ENCODE assay signal across 27 mouse cellular contexts in the genomic region with DNA sequence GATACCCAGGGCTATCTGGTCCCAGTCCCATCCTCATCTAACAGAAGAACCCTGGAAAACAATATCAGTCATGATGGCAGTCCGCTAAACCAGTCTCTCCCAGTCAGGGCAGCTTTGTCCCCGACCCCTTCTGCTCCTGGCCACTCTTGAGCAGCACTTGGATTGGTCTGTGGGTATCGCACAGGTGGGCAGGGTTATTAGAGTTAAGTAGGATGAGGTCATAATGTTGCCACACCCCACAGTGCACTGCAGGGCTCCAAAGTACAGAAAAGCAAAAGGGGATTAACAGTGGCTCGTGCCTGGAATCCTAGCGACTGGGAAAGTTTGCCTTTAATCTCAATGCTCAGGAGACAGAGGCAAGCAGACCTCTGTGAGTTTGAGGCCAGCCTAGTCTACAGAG. TPM values are rescaled to one million over a fixed set of nuclear protein-coding genes. Genes with fewer than 3 reads are reported as not detected.
DNase-seq lines count a peak whose midpoint lies in the region; ATAC-seq lines count a peak whose summit lies in the region.
"Had no signal": no experiment of that assay in that cellular context is flagged by ENCODE, and none has a peak within 500 bp of the region (broad histone marks: within the 10 kb centered on the region; RNA-seq: fewer than 3 reads in every experiment).

No protein-coding gene starts in this region.

- intact Hi-C loops in heart, postnatal 10 days (cut with DNase I), result no loop called here

- H3K27me3 ChIP-seq in heart, embryonic 13.5 days (replicated peaks), result no peaks in the 10 kb centered on the region
- no peaks in the 10 kb centered on the region for H3K27me3 ChIP-seq in lung, embryonic 16.5 days (ENCODE audit: control insufficient read depth, insufficient read depth, low read depth, low read length)
- no peaks in the 10 kb centered on the region for H3K27me3 ChIP-seq in intestine, embryonic 15.5 days (replicated peaks)
- H3K27me3 ChIP-seq: limb, embryonic 12.5 days; liver, embryonic 15.5 days; Patski had no signal

- no peak overlapping the region for H3K4me2 ChIP-seq in heart, embryonic 13.5 days
- H3K4me2 ChIP-seq in lung, embryonic 16.5 days (ENCODE audit: low read depth, low read length), result no peak overlapping the region
- H3K4me2 ChIP-seq in intestine, embryonic 15.5 days (replicated peaks), result no peak overlapping the region
- H3K4me2 ChIP-seq: hindbrain, embryonic 14.5 days; limb, embryonic 12.5 days; liver, embryonic 15.5 days; midbrain, embryonic 13.5 days had no signal

- H3K4me1 ChIP-seq in heart, embryonic 13.5 days, result peaks cover 70% of the 10 kb centered on the region
- H3K4me1 ChIP-seq in lung, embryonic 16.5 days (replicated peaks; ENCODE audit: control insufficient read depth, insufficient read depth, low read length), result no peaks in the 10 kb centered on the region
- H3K4me1 ChIP-seq in intestine, embryonic 15.5 days (replicated peaks), result peaks cover 25% of the 10 kb centered on the region
- H3K4me1 ChIP-seq: liver, embryonic 15.5 days had no signal

- no peak for DNase-seq in heart, postnatal 10 days
- DNase-seq in lung, postnatal 36 days, result no peak
- no peak for DNase-seq in cerebellum, adult 11-12 months
- DNase-seq in adrenal gland, adult (ENCODE audit: inconsistent age in 2 of 2, low spot score in 1 of 2), result no peak
- no peak for DNase-seq in urinary bladder, adult 18-20 months (ENCODE audit: low spot score in 2 of 2)
- DNase-seq: cerebellum, adult 2 months; cerebellum, postnatal 25 days; kidney, postnatal 25 days; layer of hippocampus, postnatal 36 days; right cerebral cortex, postnatal 25 days; spleen, adult 18-20 months; thymus, postnatal 36 days had no signal

- H3K4me3 ChIP-seq in heart, embryonic 13.5 days, result no peak overlapping the region
- no peak overlapping the region for H3K4me3 ChIP-seq in lung, embryonic 16.5 days (ENCODE audit: low read length)
- no peak overlapping the region for H3K4me3 ChIP-seq in intestine, embryonic 15.5 days (replicated peaks)
- H3K4me3 ChIP-seq: layer of hippocampus, adult 2 months; limb, embryonic 12.5 days; liver, embryonic 15.5 days; megakaryocyte, embryonic 14.5 days; midbrain, embryonic 13.5 days had no signal

- H3K9ac ChIP-seq in heart, embryonic 13.5 days, result no peak overlapping the region
- H3K9ac ChIP-seq in lung, embryonic 16.5 days (ENCODE audit: low read length), result no peak overlapping the region
- H3K9ac ChIP-seq in intestine, embryonic 15.5 days, result no peak overlapping the region
- H3K9ac ChIP-seq: hindbrain, embryonic 14.5 days; limb, embryonic 12.5 days; liver, embryonic 15.5 days; midbrain, embryonic 13.5 days had no signal

- 54% methylated on average over 5 of the region's 5 CpGs for WGBS in heart, embryonic 13.5 days
- WGBS in lung, embryonic 16.5 days, result 64% methylated on average over 5 of the region's 5 CpGs
- WGBS in intestine, embryonic 15.5 days, result 55% methylated on average over 5 of the region's 5 CpGs

- H3K36me3 ChIP-seq in heart, embryonic 13.5 days, result no peaks in the 10 kb centered on the region
- H3K36me3 ChIP-seq in lung, embryonic 16.5 days (ENCODE audit: control insufficient read depth, insufficient read depth, low read length), result no peaks in the 10 kb centered on the region
- H3K36me3 ChIP-seq in intestine, embryonic 15.5 days, result no peaks in the 10 kb centered on the region
- H3K36me3 ChIP-seq: liver, embryonic 15.5 days; midbrain, embryonic 13.5 days had no signal

- no peaks in the 10 kb centered on the region for H3K9me3 ChIP-seq in heart, embryonic 13.5 days
- no peaks in the 10 kb centered on the region for H3K9me3 ChIP-seq in lung, embryonic 16.5 days (ENCODE audit: control insufficient read depth, low read length)
- no peaks in the 10 kb centered on the region for H3K9me3 ChIP-seq in intestine, embryonic 15.5 days
- H3K9me3 ChIP-seq: limb, embryonic 12.5 days; liver, embryonic 15.5 days; megakaryocyte, embryonic 14.5 days; midbrain, embryonic 13.5 days had no signal

- ATAC-seq in heart, embryonic 13.5 days (ENCODE audit: extremely low read depth, insufficient number of reproducible peaks, low FRiP score, low TSS enrichment), result no peak
- ATAC-seq in lung, embryonic 16.5 days (ENCODE audit: low read depth), result peak; percentile 46; the same call in 1 of the 2 replicates
- peak; percentile 82 for ATAC-seq in intestine, embryonic 15.5 days
- ATAC-seq: inflammation-experienced regulatory T-cells, adult 6 months; midbrain, embryonic 13.5 days; Patski had no signal

- peak overlapping the region; percentile 16; the same call in 1 of the 2 replicates for H3K27ac ChIP-seq in heart, embryonic 13.5 days (replicated peaks)
- H3K27ac ChIP-seq in lung, embryonic 16.5 days (ENCODE audit: low read length), result no peak overlapping the region
- H3K27ac ChIP-seq in intestine, embryonic 15.5 days, result no peak overlapping the region
- H3K27ac ChIP-seq: hindbrain, embryonic 14.5 days; layer of hippocampus, adult 2 months; limb, embryonic 12.5 days; liver, embryonic 15.5 days; midbrain, embryonic 13.5 days had no signal

RNA-seq across cellular contexts. Expression of a gene that starts 17.5 kb away (rescaled TPM):
- 40.3 and 46.5 TPM in 2 replicates for polyA plus RNA-seq in heart, embryonic 13.5 days (2015; fragmentation: Nextera tagmentation; extraction: Ambion mirVana)
- 1 to 10 TPM; 4.0 to 4.6 TPM for total RNA-seq in heart, postnatal 10 days (2021)
- 6.2 and 6.8 TPM in 2 replicates for polyA plus RNA-seq in lung, embryonic 16.5 days (2015; fragmentation: Nextera tagmentation; extraction: Ambion mirVana)
- polyA plus RNA-seq in intestine, embryonic 15.5 days (2015; fragmentation: Nextera tagmentation; extraction: Ambion mirVana), result 17.4 and 22.4 TPM in 2 replicates
- total RNA-seq: neutrophil, adult 5-6 weeks had no signal

RNA-seq across cellular contexts. Expression of a gene that starts 54.9 kb away (rescaled TPM):
- polyA plus RNA-seq in heart, embryonic 13.5 days (2015; fragmentation: Nextera tagmentation; extraction: Ambion mirVana), result 0.11 and 0.23 TPM in 2 replicates
- total RNA-seq in heart, postnatal 10 days (2021), result not detected
- polyA plus RNA-seq in lung, embryonic 16.5 days (2015; fragmentation: Nextera tagmentation; extraction: Ambion mirVana), result 0.21 and 0.30 TPM in 2 replicates
- 0.35 TPM in 1 of 2 replicates, not detected in the other for polyA plus RNA-seq in intestine, embryonic 15.5 days (2015; fragmentation: Nextera tagmentation; extraction: Ambion mirVana)
- total RNA-seq: adrenal gland, postnatal 10 days; gastrocnemius, adult 18-20 months; heart, postnatal 36 days; layer of hippocampus, postnatal 36 days had no signal
- polyA plus RNA-seq: liver, embryonic 15.5 days had no signal
